Mouse (Mus musculus): ENCODE data around the gene Nckap5. TPM values are rescaled to one million over a fixed set of nuclear protein-coding genes. Genes with fewer than 3 reads are reported as not detected.

The Nckap5 gene
- total and polyA plus RNA-seq, 3 experiments: not detected

DNA sequence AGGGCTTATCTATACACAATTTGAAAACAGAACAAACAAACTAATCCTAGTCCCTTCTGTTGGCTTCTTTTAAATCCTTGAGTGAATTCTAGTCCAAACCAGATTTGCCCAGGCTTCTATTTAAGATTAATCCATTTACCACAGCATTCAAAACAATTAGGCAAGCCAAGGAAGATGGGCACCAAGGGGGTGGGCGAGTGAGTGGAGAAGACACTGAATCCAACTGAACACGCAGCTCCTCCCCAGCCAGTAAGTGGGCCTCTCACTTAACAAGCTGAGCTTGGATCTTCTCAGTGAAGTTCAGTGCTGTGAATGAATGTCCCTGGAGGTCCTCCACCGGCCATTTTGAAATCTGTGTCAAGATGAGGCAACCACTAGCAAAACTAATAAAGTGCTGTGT, 239.7 kb downstream of the Nckap5 start:
- H3K4me2 ChIP-seq (ENCODE audit: insufficient read depth, low read depth, poor library complexity, severe bottlenecking): no peak overlapping the region
- H3K36me3 ChIP-seq (replicated peaks in 1 of 2; ENCODE audit: control insufficient read depth in 1 of 2, insufficient read depth in 1 of 2, low read length in 1 of 2): no peaks in the 10 kb centered on the region
- no peak for DNase-seq (ENCODE audit: extremely low read depth)
- H3K27me3 ChIP-seq (replicated peaks): no peaks in the 10 kb centered on the region
- H3K4me1 ChIP-seq (ENCODE audit: control insufficient read depth in 1 of 2, insufficient read depth in 2 of 2): no peaks in the 10 kb centered on the region
- in situ Hi-C loops (cut with MboI; ENCODE audit: low pct_ligation_motif_present, low pct_unique_long_range_greater_than_20kb, low sequenced_read_pairs) (no loop called here), dilution Hi-C loops (cut with MboI; ENCODE audit: extremely low pct_ligation_motif_present, extremely low pct_unique_long_range_greater_than_20kb, low sequenced_read_pairs) (no loop called here)
- H3K79me2 ChIP-seq (replicated peaks; ENCODE audit: control insufficient read depth, extremely low read depth, insufficient read depth, poor library complexity, severe bottlenecking): no peaks in the 10 kb centered on the region
- H3K9ac ChIP-seq (ENCODE audit: insufficient read depth, low read depth): no peak overlapping the region
- no peak for TF ChIP-seq POLR2A (IDR thresholded peaks at IDR 0.05; ENCODE audit: low read depth, low read length)
- TF ChIP-seq KAT2A (IDR thresholded peaks at IDR 0.05; ENCODE audit: insufficient replicate concordance, low read length): no peak
- no peak for TF ChIP-seq IRF4 (IDR thresholded peaks at IDR 0.05; ENCODE audit: low read depth, low read length)
- TF ChIP-seq USF2 (conservative IDR thresholded peaks at IDR 0.05; ENCODE audit: low read depth, low read length): no peak
- no peak for TF ChIP-seq MEF2A (IDR thresholded peaks at IDR 0.05; ENCODE audit: borderline replicate concordance, low read depth, low read length)
- no peak for TF ChIP-seq MAX (IDR thresholded peaks at IDR 0.05; ENCODE audit: low read length)
- TF ChIP-seq EP300 (IDR thresholded peaks at IDR 0.05; ENCODE audit: low read length): no peak
- TF ChIP-seq NELFE (IDR thresholded peaks at IDR 0.05; ENCODE audit: low read depth, low read length): no peak
- no peak for TF ChIP-seq ETS1 (conservative IDR thresholded peaks at IDR 0.05; ENCODE audit: low read depth, low read length)
- TF ChIP-seq TBP (conservative IDR thresholded peaks at IDR 0.05; ENCODE audit: low read depth, low read length): no peak
- TF ChIP-seq ZKSCAN1 (IDR thresholded peaks at IDR 0.05; ENCODE audit: borderline replicate concordance, low read depth, low read length): no peak
- no peak for TF ChIP-seq BHLHE40 (IDR thresholded peaks at IDR 0.05; ENCODE audit: low read depth, low read length)
- TF ChIP-seq UBTF (IDR thresholded peaks at IDR 0.05; ENCODE audit: low read depth, low read length): no peak
- no peak for TF ChIP-seq JUND (conservative IDR thresholded peaks at IDR 0.05; ENCODE audit: low read depth, low read length)
- TF ChIP-seq SIN3A (IDR thresholded peaks at IDR 0.05; ENCODE audit: low read length): no peak
- no peak for TF ChIP-seq GABPA (IDR thresholded peaks at IDR 0.05; ENCODE audit: insufficient replicate concordance, low read depth, low read length)
- H3K27ac ChIP-seq (ENCODE audit: insufficient read depth, low read depth): no peak overlapping the region
- no peak overlapping the region for H3K4me3 ChIP-seq (replicated peaks in 1 of 3; ENCODE audit: low read depth in 2 of 3, low read length in 2 of 3, poor library complexity in 1 of 3)
- peaks cover 72% of the 10 kb centered on the region for H3K9me3 ChIP-seq (replicated peaks; ENCODE audit: low read length)

GRCm38 (mm10) chr1:126578163-126578562, 252.4 kb downstream of the Nckap5 start:
- in situ Hi-C loops (cut with MboI; ENCODE audit: low pct_ligation_motif_present, low pct_unique_long_range_greater_than_20kb, low sequenced_read_pairs): no loop called here
- Histone ChIP-seq H3K4me3 (replicated peaks in 1 of 3; ENCODE audit: low read depth in 2 of 3, low read length in 2 of 3, poor library complexity in 1 of 3) (no peak overlapping the region), H3K79me2 (replicated peaks; ENCODE audit: control insufficient read depth, extremely low read depth, insufficient read depth, poor library complexity, severe bottlenecking) (no peaks in the 10 kb centered on the region), H3K9me3 (replicated peaks; ENCODE audit: low read length) (peaks cover 67% of the 10 kb centered on the region), H3K36me3 (replicated peaks in 1 of 2; ENCODE audit: control insufficient read depth in 1 of 2, insufficient read depth in 1 of 2, low read length in 1 of 2) (no peaks in the 10 kb centered on the region), H3K4me2 (ENCODE audit: insufficient read depth, low read depth, poor library complexity, severe bottlenecking) (no peak overlapping the region), H3K27ac (ENCODE audit: insufficient read depth, low read depth) (no peak overlapping the region), H3K27me3 (replicated peaks) (no peaks in the 10 kb centered on the region), H3K9ac (ENCODE audit: insufficient read depth, low read depth) (no peak overlapping the region), H3K4me1 (ENCODE audit: control insufficient read depth in 1 of 2, insufficient read depth in 2 of 2) (no peaks in the 10 kb centered on the region)
- dilution Hi-C loops (cut with MboI; ENCODE audit: extremely low pct_ligation_motif_present, extremely low pct_unique_long_range_greater_than_20kb, low sequenced_read_pairs): no loop called here
- TF ChIP-seq NRF1 (IDR thresholded peaks at IDR 0.05; ENCODE audit: low read depth, low read length): no peak
- no peak for DNase-seq (ENCODE audit: extremely low read depth)
